Mouse (Mus musculus): ENCODE results near the gene Wfdc15b. TPM values are rescaled to one million over a fixed set of nuclear protein-coding genes. Genes with fewer than 3 reads are reported as not detected.

Wfdc15b gene
- polyA plus RNA-seq, 1 experiment, result 0.34 TPM

DNA sequence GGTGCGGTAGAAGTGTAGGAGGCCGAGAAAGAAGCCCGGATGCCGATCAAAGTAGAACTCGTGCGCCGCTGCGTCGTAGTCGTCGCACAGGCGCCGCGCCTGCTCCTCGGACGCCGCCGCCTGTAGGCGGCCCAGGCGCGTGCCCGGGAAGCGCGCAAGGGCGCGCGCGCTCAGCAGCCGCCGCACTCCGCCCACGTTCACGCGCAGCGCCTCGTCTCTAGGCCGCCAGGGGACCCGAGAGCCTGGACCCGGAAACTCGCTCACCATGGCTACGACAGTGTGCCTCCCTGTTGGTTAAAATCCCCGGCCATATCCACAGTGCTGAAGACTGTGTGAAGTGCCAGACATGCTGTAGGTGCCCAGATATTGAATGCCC lies 52.9 kb downstream of the Wfdc15b start:
- 10% methylated on average over 42 of the region's 42 CpGs for WGBS
- no peak overlapping the region for H3K4me3 ChIP-seq (replicated peaks; ENCODE audit: extremely low read depth, low read depth, low read length)
- no peaks in the 10 kb centered on the region for H3K4me1 ChIP-seq (ENCODE audit: control insufficient read depth, insufficient read depth, low read length)
- no peak for DNase-seq
- TF ChIP-seq POLR2A (IDR thresholded peaks at IDR 0.05; ENCODE audit: borderline replicate concordance, extremely low read depth, low read depth, low read length) (no peak), CTCF (IDR thresholded peaks at IDR 0.05; ENCODE audit: insufficient read depth, low read length) (no peak)

GRCm38 (mm10) chr2:164167752-164168570 lies 53.5 kb downstream of the Wfdc15b start:
- H3K4me3 ChIP-seq (replicated peaks; ENCODE audit: extremely low read depth, low read depth, low read length), result no peak overlapping the region
- DNase-seq, result no peak
- WGBS, result 12% methylated on average over 90 of the region's 90 CpGs
- TF ChIP-seq CTCF (IDR thresholded peaks at IDR 0.05; ENCODE audit: insufficient read depth, low read length) (no peak), POLR2A (IDR thresholded peaks at IDR 0.05; ENCODE audit: borderline replicate concordance, extremely low read depth, low read depth, low read length) (no peak)
- H3K4me1 ChIP-seq (ENCODE audit: control insufficient read depth, insufficient read depth, low read length), result no peaks in the 10 kb centered on the region

GRCm38 (mm10) chr2:164164941-164165340 lies 56.5 kb downstream of the Wfdc15b start:
- no peak for DNase-seq
- 90% methylated on average over 5 of the region's 5 CpGs for WGBS
- no peak for TF ChIP-seq CTCF (IDR thresholded peaks at IDR 0.05; ENCODE audit: insufficient read depth, low read length)
- TF ChIP-seq POLR2A (IDR thresholded peaks at IDR 0.05; ENCODE audit: borderline replicate concordance, extremely low read depth, low read depth, low read length), result no peak
- Histone ChIP-seq H3K4me1 (ENCODE audit: control insufficient read depth, insufficient read depth, low read length) (no peaks in the 10 kb centered on the region), H3K4me3 (replicated peaks; ENCODE audit: extremely low read depth, low read depth, low read length) (no peak overlapping the region)

Other genes with a start within 250 kb of the Wfdc15b start
- 39.4 and 52.8 TPM in 2 replicates for gene Ywhab, start 226.7 kb downstream of the Wfdc15b start, polyA plus RNA-seq (2012; rRNA removed)
- 0.40 and 0.50 TPM in 2 replicates for gene Pabpc1l, start 196.2 kb downstream of the Wfdc15b start, polyA plus RNA-seq (2012; rRNA removed)
- gene Stk4, start 151.3 kb downstream of the Wfdc15b start, polyA plus RNA-seq (2012; rRNA removed), result 22.0 and 31.3 TPM in 2 replicates
- 43.5 and 48.8 TPM in 2 replicates for gene Tomm34, start 150.5 kb downstream of the Wfdc15b start, polyA plus RNA-seq (2012; rRNA removed)
- 0.07 and 0.21 TPM in 2 replicates for gene Kcns1, start 50.5 kb downstream of the Wfdc15b start, polyA plus RNA-seq (2012; rRNA removed)
- gene Wfdc5, start 38.9 kb downstream of the Wfdc15b start, polyA plus RNA-seq (2012; rRNA removed), result 0.27 and 16.2 TPM in 2 replicates
- 0.43 and 4.4 TPM in 2 replicates for gene Wfdc12, start 31.1 kb downstream of the Wfdc15b start, polyA plus RNA-seq (2012; rRNA removed)
- not detected in 2 replicates for gene Wfdc15a, start 21.5 kb downstream of the Wfdc15b start, polyA plus RNA-seq (2012; rRNA removed)
- not detected in 2 replicates for gene Svs2, start 16.8 kb upstream of the Wfdc15b start, polyA plus RNA-seq (2012; rRNA removed)
- not detected in 2 replicates for gene Svs3b, start 35.0 kb upstream of the Wfdc15b start, polyA plus RNA-seq (2012; rRNA removed)
- gene Svs4, start 56.8 kb upstream of the Wfdc15b start, polyA plus RNA-seq (2012; rRNA removed), result not detected in 2 replicates
- not detected in 2 replicates for gene Svs3a, start 67.6 kb upstream of the Wfdc15b start, polyA plus RNA-seq (2012; rRNA removed)
- gene Svs6, start 95.1 kb upstream of the Wfdc15b start, polyA plus RNA-seq (2012; rRNA removed), result not detected in 2 replicates
- gene Svs5, start 111.1 kb upstream of the Wfdc15b start, polyA plus RNA-seq (2012; rRNA removed), result not detected in 2 replicates
- 64.8 and 662 TPM in 2 replicates for gene Slpi, start 167.4 kb upstream of the Wfdc15b start, polyA plus RNA-seq (2012; rRNA removed)
- 86.8 and 101 TPM in 2 replicates for gene Rbpjl, start 181.5 kb upstream of the Wfdc15b start, polyA plus RNA-seq (2012; rRNA removed)
- 78.0 and 80.1 TPM in 2 replicates for gene Matn4, start 183.5 kb upstream of the Wfdc15b start, polyA plus RNA-seq (2012; rRNA removed)
- 75.1 and 91.1 TPM in 2 replicates for gene Sdc4, start 222.2 kb upstream of the Wfdc15b start, polyA plus RNA-seq (2012; rRNA removed)
- gene Sys1, start 235.3 kb upstream of the Wfdc15b start, polyA plus RNA-seq (2012; rRNA removed), result 89.8 and 133 TPM in 2 replicates
- gene Gm20458, start 239.3 kb upstream of the Wfdc15b start, polyA plus RNA-seq (2012; rRNA removed), result 47.7 and 52.2 TPM in 2 replicates